Mouse (Mus musculus): Measurements from ENCODE around the gene Edn2. TPM values are rescaled to one million over a fixed set of nuclear protein-coding genes. Genes with fewer than 3 reads are reported as not detected.

Gene Edn2
- total RNA-seq, 4 experiments from 2014 or later, result not detected

- no peak for DNase-seq (ENCODE audit: low spot score in 2 of 2)
Observed at GRCm38 (mm10) chr4:120153736-120154135, 7.3 kb upstream of the Edn2 start.

- no peak for DNase-seq (ENCODE audit: low spot score in 2 of 2)
Observed at GRCm38 (mm10) chr4:120158714-120159310, 2.2 kb upstream of the Edn2 start.

GRCm38 (mm10) chr4:120162586-120162985 lies 1.6 kb downstream of the Edn2 start:
- DNase-seq (ENCODE audit: low spot score in 2 of 2), result no peak

- peak; percentile 44 to 49 for DNase-seq (ENCODE audit: low spot score in 2 of 2)
Observed at GRCm38 (mm10) chr4:120163242-120163641, 2.2 kb downstream of the Edn2 start.

GRCm38 (mm10) chr4:120164316-120164715 lies 3.3 kb downstream of the Edn2 start:
- DNase-seq (ENCODE audit: low spot score in 2 of 2), result no peak

GRCm38 (mm10) chr4:120167778-120168177 lies 6.8 kb downstream of the Edn2 start:
- no peak for DNase-seq (ENCODE audit: low spot score in 2 of 2)

GRCm38 (mm10) chr4:120168346-120168745 lies 7.3 kb downstream of the Edn2 start:
- DNase-seq (ENCODE audit: low spot score in 2 of 2), result no peak

- no peak for DNase-seq (ENCODE audit: low spot score in 2 of 2)
Observed at GRCm38 (mm10) chr4:120170387-120170936, 9.5 kb downstream of the Edn2 start.

- DNase-seq (ENCODE audit: low spot score in 2 of 2), result peak; percentile 55 to 63
Observed at GRCm38 (mm10) chr4:120172050-120172684, 11.2 kb downstream of the Edn2 start.

- no peak for DNase-seq (ENCODE audit: low spot score in 2 of 2)
Observed at GRCm38 (mm10) chr4:120179123-120179522, 18.1 kb downstream of the Edn2 start.

- DNase-seq (ENCODE audit: low spot score in 2 of 2), result no peak
Observed at GRCm38 (mm10) chr4:120180535-120180934, 19.5 kb downstream of the Edn2 start.

- no peak for DNase-seq (ENCODE audit: low spot score in 2 of 2)
Observed at GRCm38 (mm10) chr4:120184374-120184991, 23.5 kb downstream of the Edn2 start.

- no peak for DNase-seq (ENCODE audit: low spot score in 2 of 2)
Observed at GRCm38 (mm10) chr4:120186441-120186840, 25.4 kb downstream of the Edn2 start.

- no peak for DNase-seq (ENCODE audit: low spot score in 2 of 2)
Observed at GRCm38 (mm10) chr4:120186934-120187333, 25.9 kb downstream of the Edn2 start.

- no peak for DNase-seq (ENCODE audit: low spot score in 2 of 2)
Observed at GRCm38 (mm10) chr4:120188204-120188603, 27.2 kb downstream of the Edn2 start.

- peak; percentile 77 to 89 for DNase-seq (ENCODE audit: low spot score in 2 of 2)
Observed at GRCm38 (mm10) chr4:120188651-120189161, 27.7 kb downstream of the Edn2 start.

- peak; percentile 69 to 77 for DNase-seq (ENCODE audit: low spot score in 2 of 2)
Observed at GRCm38 (mm10) chr4:120189941-120190340, 28.9 kb downstream of the Edn2 start.

GRCm38 (mm10) chr4:120191987-120192386 lies 31.0 kb downstream of the Edn2 start:
- DNase-seq (ENCODE audit: low spot score in 2 of 2), result no peak

- DNase-seq (ENCODE audit: low spot score in 2 of 2), result no peak
Observed at GRCm38 (mm10) chr4:120194026-120194425, 33.0 kb downstream of the Edn2 start.

GRCm38 (mm10) chr4:120194965-120195364 lies 34.0 kb downstream of the Edn2 start:
- DNase-seq (ENCODE audit: low spot score in 2 of 2), result no peak

- DNase-seq (ENCODE audit: low spot score in 2 of 2), result no peak
Observed at GRCm38 (mm10) chr4:120199184-120199885, 38.3 kb downstream of the Edn2 start.

Measured in layer of hippocampus, adult 8-10 months (tissue).